Mouse (Mus musculus) lung, embryonic 14.5 days (tissue): Measurements from ENCODE around the gene Olfr159. TPM values are rescaled to one million over a fixed set of nuclear protein-coding genes. Genes with fewer than 3 reads are reported as not detected.

Source experiments
- ATAC-seq: fragments of 200-750 bp; cut with Nextera tagmentation; 2 replicates; pipeline ENCODE4 v1.8.0; 2017; ENCODE audit warnings: mild to moderate bottlenecking, moderate TSS enrichment, moderate library complexity; ENCODE audit not compliant: insufficient read depth
- DNase-seq: peaks from one replicate; pipeline ENCODE4 v3.0.0-alpha.2; 2015
- H3K27ac ChIP-seq: fragments of 300-500 bp; sonication (generic); 2 replicates; pipeline ENCODE4 v1.5.1; 2014; ENCODE audit warnings: low read depth, mild to moderate bottlenecking, moderate library complexity
- H3K27me3 ChIP-seq: fragments of 300-500 bp; sonication (generic); 2 replicates; pipeline ENCODE4 v1.6.1; 2014; ENCODE audit warnings: low read length, control low read depth; ENCODE audit not compliant: insufficient read depth
- H3K36me3 ChIP-seq: fragments of 300-500 bp; sonication (generic); 2 replicates; pipeline ENCODE4 v1.6.1; 2014; ENCODE audit warnings: control low read depth; ENCODE audit not compliant: insufficient read depth
- H3K4me1 ChIP-seq: fragments of 300-500 bp; sonication (generic); 2 replicates; pipeline ENCODE4 v1.6.1; 2014; ENCODE audit warnings: antibody characterized with exemption, control low read depth; ENCODE audit not compliant: insufficient read depth
- H3K4me2 ChIP-seq: fragments of 300-500 bp; sonication (generic); 2 replicates; pipeline ENCODE4 v1.6.1; 2014; ENCODE audit warnings: mild to moderate bottlenecking
- H3K4me3 ChIP-seq: fragments of 300-500 bp; sonication (generic); 2 replicates; pipeline ENCODE4 v1.5.1; 2014; ENCODE audit warnings: low read depth, low read length
- H3K9ac ChIP-seq: fragments of 300-500 bp; sonication (generic); 2 replicates; pipeline ENCODE4 v1.6.1; 2014
- H3K9me3 ChIP-seq: fragments of 300-500 bp; sonication (generic); 2 replicates; pipeline ENCODE4 v1.6.1; 2016; ENCODE audit warnings: low read depth, low read length, control low read depth
- CTCF ChIP-seq: IDR thresholded peaks from 2 replicates; pipeline ENCODE4 v1.5.1; 2016; ENCODE audit warnings: antibody characterized with exemption, low read depth
- WGBS: fragments of 180-500 bp; shearing (Covaris S2); extraction: QIAGEN DNeasy Blood & Tissue Kit; methylation state at CpG from one replicate; pipeline ENCODE4 v1.1.7; 2014; 5-methylcytosine and 5-hydroxymethylcytosine counted together
- polyA plus RNA-seq: library from polyadenylated mRNA; unstranded; fragments of >200 nt; fragmentation: Nextera tagmentation; extraction: Ambion mirVana; gene quantifications from 2 replicates; pipeline ENCODE4 v1.2.1, GENCODE M21; 2014

Gene Olfr159
- polyA plus RNA-seq, 1 experiment from 2014 or later = not detected

DNA sequence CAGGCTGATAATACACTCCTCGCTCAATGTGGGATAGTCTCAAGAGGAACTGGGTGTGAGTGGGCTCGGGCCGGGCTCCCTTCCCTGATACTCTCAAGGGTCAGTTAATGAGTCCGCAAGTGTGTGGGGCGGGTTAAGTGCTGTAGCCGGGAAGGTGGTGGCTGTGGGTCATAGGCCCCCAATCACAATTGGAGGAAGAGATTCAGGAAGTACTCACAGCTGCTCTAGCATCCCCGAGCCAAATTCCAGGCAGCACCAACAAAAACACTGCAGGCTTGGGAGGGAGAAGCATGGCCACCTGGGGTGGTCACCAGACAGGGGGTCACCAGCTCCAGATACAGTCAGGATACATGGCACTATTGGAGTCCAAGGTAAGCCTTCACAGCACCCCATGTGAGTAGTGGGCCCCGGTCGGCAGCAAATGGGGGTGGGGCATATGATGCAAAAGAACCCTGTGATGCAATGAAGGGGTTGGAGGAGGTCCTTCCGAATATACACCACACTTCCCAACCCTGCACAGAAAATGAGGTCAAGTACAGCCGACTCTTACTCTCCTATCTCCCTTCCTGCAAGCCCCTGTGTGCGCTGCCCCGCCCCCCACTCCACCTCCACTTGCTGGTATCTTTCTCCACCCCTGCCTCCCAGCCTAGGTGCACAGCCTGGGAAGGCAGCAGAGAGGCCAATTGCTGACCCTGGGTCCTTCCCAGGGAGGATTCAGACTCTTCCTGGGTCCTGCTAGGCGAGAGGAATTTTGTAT, 40.8 kb downstream of the Olfr159 start, which contains the start of gene Spaar:
TSS of gene Spaar (plus strand) at position 241 of the 757 bp plus-strand sequence.
- peak; percentile 13 for DNase-seq

DNA sequence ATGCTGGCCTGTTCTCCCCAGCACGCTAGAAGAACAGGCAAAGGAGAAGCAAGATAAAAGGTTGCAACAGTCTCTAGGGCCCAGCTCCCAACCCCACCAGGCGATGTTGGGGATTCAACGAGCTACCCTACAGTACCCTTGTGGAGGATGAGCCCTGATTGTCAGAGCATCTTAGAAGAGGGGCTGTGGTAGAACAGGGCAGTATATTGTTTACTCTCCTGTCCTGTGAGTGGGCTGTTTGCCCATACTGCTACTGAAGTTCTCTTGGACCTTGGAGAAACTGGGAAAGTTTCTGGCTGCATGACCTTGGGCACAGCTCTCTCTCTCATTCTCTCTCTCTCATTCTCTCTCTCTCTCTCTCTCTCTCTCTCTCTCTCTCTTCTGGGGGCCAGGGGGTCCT, 41.7 kb downstream of the Olfr159 start:
- H3K36me3 ChIP-seq = no peaks in the 10 kb centered on the region
- H3K9ac ChIP-seq = no peak overlapping the region
- H3K9me3 ChIP-seq = no peaks in the 10 kb centered on the region
- 59% methylated on average over 3 of the region's 3 CpGs for WGBS
- no peak for ATAC-seq
- no peak for DNase-seq
- H3K4me2 ChIP-seq = no peak overlapping the region
- peak overlapping the region; percentile 54 for H3K27ac ChIP-seq
- H3K4me1 ChIP-seq = peaks cover 25% of the 10 kb centered on the region
- TF ChIP-seq CTCF = no peak
- H3K27me3 ChIP-seq = no peaks in the 10 kb centered on the region
- H3K4me3 ChIP-seq = no peak overlapping the region

More for the DNA sequence above, 40.8 kb downstream of the Olfr159 start, which contains the start of gene Spaar:
- no peaks in the 10 kb centered on the region for H3K36me3 ChIP-seq
- H3K4me3 ChIP-seq = no peak within 1 kb of the TSS
- H3K9me3 ChIP-seq = no peaks in the 10 kb centered on the region
- no peak within 1 kb of the TSS for H3K9ac ChIP-seq
- peaks cover 25% of the 10 kb centered on the region for H3K4me1 ChIP-seq
- H3K27me3 ChIP-seq = no peaks in the 10 kb centered on the region
- H3K4me2 ChIP-seq = 0 out of 2 replicates have a peak within 1 kb of the TSS, but pooled peaks have one; percentile 5
- peak within 1 kb of the TSS; percentile 54 for H3K27ac ChIP-seq
- TF ChIP-seq CTCF = no peak
- WGBS = 43% methylated on average over 14 of the region's 14 CpGs
- ATAC-seq = 0 out of 2 replicates have a peak, but pooled peaks have one; percentile 9

DNA sequence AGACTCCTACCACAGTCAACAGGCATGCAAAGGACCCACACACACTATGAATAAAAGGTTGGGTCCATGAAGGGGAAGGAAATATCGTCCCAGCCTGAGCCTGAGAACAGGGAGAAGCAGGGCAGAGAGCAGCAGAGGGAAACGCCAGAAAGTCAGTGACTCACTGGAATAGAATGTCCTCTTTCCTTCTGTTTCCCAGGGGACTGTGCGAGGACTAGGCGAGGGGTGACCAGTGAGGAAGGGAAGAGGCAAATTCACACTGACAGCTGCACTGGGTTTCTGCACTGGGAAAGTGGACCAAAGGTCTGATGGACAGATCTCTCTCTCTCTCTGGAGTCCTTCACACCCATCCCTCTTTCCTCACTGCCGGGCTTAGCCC, 42.2 kb downstream of the Olfr159 start:
- H3K27ac ChIP-seq = peak overlapping the region; percentile 54
- H3K36me3 ChIP-seq = no peaks in the 10 kb centered on the region
- no peak for TF ChIP-seq CTCF
- no peaks in the 10 kb centered on the region for H3K27me3 ChIP-seq
- H3K9ac ChIP-seq = peak overlapping the region; percentile 13; the same call in 1 of the 2 replicates
- DNase-seq (peak; percentile 56), ATAC-seq (peak; percentile 57; the same call in 1 of the 2 replicates)
- peaks cover 25% of the 10 kb centered on the region for H3K4me1 ChIP-seq
- H3K9me3 ChIP-seq = no peaks in the 10 kb centered on the region
- WGBS = 21% methylated on average over 5 of the region's 5 CpGs
- no peak overlapping the region for H3K4me2 ChIP-seq
- no peak overlapping the region for H3K4me3 ChIP-seq

DNA sequence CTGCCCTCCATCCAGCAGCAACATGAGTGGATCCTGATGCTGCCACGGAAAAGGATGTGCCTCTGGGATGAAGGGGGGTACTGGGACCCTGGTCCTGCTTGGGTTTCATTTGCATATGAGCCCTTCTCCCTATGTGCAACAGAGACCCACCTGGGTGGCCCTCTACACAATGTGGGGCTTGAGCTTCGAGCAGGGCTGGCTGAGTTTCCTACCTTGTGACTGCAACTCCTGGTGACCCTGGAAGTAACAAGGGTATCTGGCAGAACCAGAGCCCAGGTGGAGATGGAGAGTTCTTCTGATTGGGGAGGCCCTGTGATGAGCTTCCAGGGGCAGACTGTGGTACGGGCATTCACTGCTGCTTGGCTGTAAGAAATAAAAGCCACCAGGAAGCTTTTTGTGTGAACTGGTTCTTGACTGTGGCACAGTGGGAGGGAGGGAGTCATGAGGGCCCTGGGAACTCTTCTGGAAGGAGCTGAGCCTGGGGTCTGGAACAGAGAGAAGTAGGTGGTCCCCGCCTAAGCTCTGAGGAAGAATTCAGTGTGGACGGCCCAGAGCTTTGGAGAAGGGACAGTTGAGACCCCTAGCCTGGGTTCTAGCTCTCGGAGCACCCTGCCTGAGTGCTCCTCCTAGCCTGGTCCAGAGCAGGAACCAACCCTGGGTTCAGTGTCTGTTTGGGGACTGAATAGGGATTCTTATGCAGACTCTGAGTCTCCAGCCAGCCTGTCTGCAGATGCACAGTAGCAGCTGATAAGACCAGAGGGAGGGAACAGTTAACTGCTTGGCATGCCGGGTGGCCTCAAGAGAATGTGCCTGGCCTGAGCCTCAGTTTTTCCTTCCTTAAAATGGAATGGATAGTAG, 42.9 kb downstream of the Olfr159 start:
- peak; percentile 36 for DNase-seq
- H3K4me3 ChIP-seq = no peak overlapping the region
- no peak for TF ChIP-seq CTCF
- H3K27ac ChIP-seq = peak overlapping the region; percentile 54
- 0 out of 2 replicates have a peak, but pooled peaks have one; percentile 7 for ATAC-seq
- 62% methylated on average over 7 of the region's 7 CpGs for WGBS
- no peaks in the 10 kb centered on the region for H3K9me3 ChIP-seq
- H3K4me2 ChIP-seq = no peak overlapping the region
- no peaks in the 10 kb centered on the region for H3K36me3 ChIP-seq
- H3K9ac ChIP-seq = no peak overlapping the region
- peaks cover 25% of the 10 kb centered on the region for H3K4me1 ChIP-seq
- H3K27me3 ChIP-seq = no peaks in the 10 kb centered on the region

DNA sequence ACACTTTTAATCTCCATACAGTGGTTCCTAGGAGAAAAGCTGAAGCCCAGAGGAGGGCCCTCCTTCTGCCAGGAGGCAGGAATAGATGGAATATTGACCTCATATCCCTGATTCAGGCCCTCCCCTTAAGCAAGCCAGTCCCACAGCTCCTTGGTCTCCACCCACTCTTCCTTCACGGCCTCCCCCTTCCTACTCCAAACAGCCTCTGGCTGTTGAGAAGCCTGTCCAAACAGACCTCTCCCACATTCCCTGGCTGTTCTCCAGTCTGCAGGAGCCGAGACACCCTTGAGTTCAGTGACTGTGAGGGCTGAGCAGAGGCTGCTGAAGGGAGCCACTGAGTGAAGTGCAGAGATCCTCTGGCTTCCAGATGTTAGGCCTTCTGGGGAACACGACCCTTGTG, 43.8 kb downstream of the Olfr159 start, which contains the start of gene Hrct1:
TSS of gene Hrct1 (plus strand) at position 194 of the 400 bp plus-strand sequence.
- peak; percentile 77 for ATAC-seq
- Histone ChIP-seq H3K27ac (peak within 1 kb of the TSS; percentile 54), H3K27me3 (no peaks in the 10 kb centered on the region), H3K9me3 (no peaks in the 10 kb centered on the region), H3K4me1 (peaks cover 25% of the 10 kb centered on the region), H3K36me3 (no peaks in the 10 kb centered on the region), H3K4me2 (no peak within 1 kb of the TSS), H3K4me3 (no peak within 1 kb of the TSS), H3K9ac (no peak within 1 kb of the TSS)
- no peak for TF ChIP-seq CTCF
- WGBS = 19% methylated on average over 3 of the region's 3 CpGs
- peak; percentile 86 for DNase-seq

DNA sequence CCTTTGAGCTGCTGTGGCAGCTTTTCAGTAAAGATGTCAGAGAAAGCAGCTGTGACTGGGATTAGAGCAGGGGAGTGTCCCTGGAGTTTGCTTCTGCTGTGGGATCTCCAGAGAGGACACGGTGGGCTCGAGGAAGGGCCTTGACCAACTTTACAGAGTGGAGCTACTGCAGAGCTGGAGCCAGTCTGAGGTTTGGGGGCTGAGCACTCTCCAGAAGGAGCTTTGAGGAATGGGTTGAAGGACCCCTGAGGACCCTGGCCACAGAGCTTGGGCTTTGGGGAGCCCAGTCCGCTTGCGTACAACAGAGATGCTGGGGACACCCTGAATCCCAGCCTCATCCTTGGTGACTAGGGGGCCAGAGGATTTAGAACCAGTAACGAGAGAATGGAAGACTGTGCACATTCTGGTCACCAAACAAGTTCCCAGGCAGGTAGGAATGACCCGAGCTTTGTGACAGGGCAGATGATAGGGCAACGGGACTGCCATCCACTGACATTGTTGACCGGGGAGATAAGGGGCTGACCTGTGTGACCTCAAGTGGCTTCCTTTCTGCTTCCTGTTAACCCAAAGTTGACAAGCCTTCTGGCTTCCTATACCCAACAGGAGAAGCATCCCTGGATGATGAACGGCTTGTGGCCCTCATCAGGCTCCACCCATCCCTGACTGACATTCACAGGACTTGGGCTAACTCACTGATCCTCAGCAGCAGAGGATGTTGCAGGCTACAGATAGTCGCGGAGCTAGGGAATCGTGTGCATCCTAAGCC, 44.4 kb downstream of the Olfr159 start:
- no peak for DNase-seq
- H3K9ac ChIP-seq = no peak overlapping the region
- H3K27ac ChIP-seq = 0 out of 2 replicates have a peak overlapping the region, but pooled peaks have one; percentile 6
- no peaks in the 10 kb centered on the region for H3K9me3 ChIP-seq
- TF ChIP-seq CTCF = no peak
- H3K4me3 ChIP-seq = no peak overlapping the region
- peaks cover 25% of the 10 kb centered on the region for H3K4me1 ChIP-seq
- WGBS = 45% methylated on average over 12 of the region's 12 CpGs
- no peak for ATAC-seq
- H3K4me2 ChIP-seq = no peak overlapping the region
- no peaks in the 10 kb centered on the region for H3K36me3 ChIP-seq
- H3K27me3 ChIP-seq = no peaks in the 10 kb centered on the region
